Mouse (Mus musculus): ENCODE data around the gene Adam1a. TPM values are rescaled to one million over a fixed set of nuclear protein-coding genes. Genes with fewer than 3 reads are reported as not detected.
"Not testable (repeated sequence)": the region's sequence is repeated elsewhere in the genome, so short reads cannot be mapped to it uniquely, and the experiment has no call there.

Adam1a gene
- polyA plus RNA-seq, 1 experiment: 4.4 TPM

- no peak for TF ChIP-seq POLR2A (IDR thresholded peaks at IDR 0.05; ENCODE audit: borderline replicate concordance, extremely low read depth, low read depth, low read length)
- TF ChIP-seq CTCF (IDR thresholded peaks at IDR 0.05; ENCODE audit: insufficient read depth, low read length): no peak
- 83% methylated on average over 9 of the region's 9 CpGs for WGBS
- H3K4me3 ChIP-seq (replicated peaks; ENCODE audit: extremely low read depth, low read depth, low read length): no peak overlapping the region
- no peak for DNase-seq
- H3K4me1 ChIP-seq (ENCODE audit: control insufficient read depth, insufficient read depth, low read length): no peaks in the 10 kb centered on the region
These were observed 26.3 kb downstream of the Adam1a start for GRCm38 (mm10) chr5:121518983-121519382.

GRCm38 (mm10) chr5:121510009-121510408, 35.3 kb downstream of the Adam1a start:
- DNase-seq: no peak
- H3K4me1 ChIP-seq (ENCODE audit: control insufficient read depth, insufficient read depth, low read length): no peaks in the 10 kb centered on the region
- H3K4me3 ChIP-seq (replicated peaks; ENCODE audit: extremely low read depth, low read depth, low read length): no peak overlapping the region
- 69% methylated on average over 7 of the region's 7 CpGs for WGBS
- no peak for TF ChIP-seq CTCF (IDR thresholded peaks at IDR 0.05; ENCODE audit: insufficient read depth, low read length)
- no peak for TF ChIP-seq POLR2A (IDR thresholded peaks at IDR 0.05; ENCODE audit: borderline replicate concordance, extremely low read depth, low read depth, low read length)

GRCm38 (mm10) chr5:121506846-121507245, 38.4 kb downstream of the Adam1a start:
- no peak for TF ChIP-seq POLR2A (IDR thresholded peaks at IDR 0.05; ENCODE audit: borderline replicate concordance, extremely low read depth, low read depth, low read length)
- no peak for TF ChIP-seq CTCF (IDR thresholded peaks at IDR 0.05; ENCODE audit: insufficient read depth, low read length)
- Histone ChIP-seq H3K4me1 (ENCODE audit: control insufficient read depth, insufficient read depth, low read length) (no peaks in the 10 kb centered on the region), H3K4me3 (replicated peaks; ENCODE audit: extremely low read depth, low read depth, low read length) (no peak overlapping the region)
- DNase-seq: no peak
- 76% methylated on average over 1 of the region's 1 CpGs for WGBS

- no peaks in the 10 kb centered on the region for H3K4me1 ChIP-seq (ENCODE audit: control insufficient read depth, insufficient read depth, low read length)
- no peak for TF ChIP-seq CTCF (IDR thresholded peaks at IDR 0.05; ENCODE audit: insufficient read depth, low read length)
- TF ChIP-seq POLR2A (IDR thresholded peaks at IDR 0.05; ENCODE audit: borderline replicate concordance, extremely low read depth, low read depth, low read length): no peak
- DNase-seq: no peak
- no peak within 1 kb of the TSS for H3K4me3 ChIP-seq (replicated peaks; ENCODE audit: extremely low read depth, low read depth, low read length)
- WGBS: 75% methylated on average over 3 of the region's 3 CpGs
These were observed 42.1 kb downstream of the Adam1a start, which contains the start of gene Adam1b for GRCm38 (mm10) chr5:121503231-121503630. Gene Adam1b, minus strand, starts transcription at chr5:121503435.

GRCm38 (mm10) chr5:121501424-121501996, 43.8 kb downstream of the Adam1a start:
- 53% methylated on average over 12 of the region's 17 CpGs for WGBS
- H3K4me3 ChIP-seq (replicated peaks; ENCODE audit: extremely low read depth, low read depth, low read length); DNase-seq: not testable (repeated sequence)

GRCm38 (mm10) chr5:121500719-121501118, 44.6 kb downstream of the Adam1a start:
- Histone ChIP-seq H3K4me3 (replicated peaks; ENCODE audit: extremely low read depth, low read depth, low read length) (no peak overlapping the region), H3K4me1 (ENCODE audit: control insufficient read depth, insufficient read depth, low read length) (no peaks in the 10 kb centered on the region)
- 55% methylated on average over 7 of the region's 7 CpGs for WGBS
- TF ChIP-seq CTCF (IDR thresholded peaks at IDR 0.05; ENCODE audit: insufficient read depth, low read length) (no peak), POLR2A (IDR thresholded peaks at IDR 0.05; ENCODE audit: borderline replicate concordance, extremely low read depth, low read depth, low read length) (no peak)
- DNase-seq: no peak

More at GRCm38 (mm10) chr5:121501424-121501996, 43.8 kb downstream of the Adam1a start:
- H3K4me1 ChIP-seq (ENCODE audit: control insufficient read depth, insufficient read depth, low read length): not testable (repeated sequence)

- TF ChIP-seq POLR2A (IDR thresholded peaks at IDR 0.05; ENCODE audit: borderline replicate concordance, extremely low read depth, low read depth, low read length) (no peak), CTCF (IDR thresholded peaks at IDR 0.05; ENCODE audit: insufficient read depth, low read length) (no peak)
These were observed 52.0 kb downstream of the Adam1a start for GRCm38 (mm10) chr5:121493305-121493704.

GRCm38 (mm10) chr5:121484801-121485200, 60.5 kb downstream of the Adam1a start:
- TF ChIP-seq CTCF (IDR thresholded peaks at IDR 0.05; ENCODE audit: insufficient read depth, low read length) (no peak), POLR2A (IDR thresholded peaks at IDR 0.05; ENCODE audit: borderline replicate concordance, extremely low read depth, low read depth, low read length) (no peak)
- Histone ChIP-seq H3K4me3 (replicated peaks; ENCODE audit: extremely low read depth, low read depth, low read length) (no peak overlapping the region), H3K4me1 (ENCODE audit: control insufficient read depth, insufficient read depth, low read length) (no peaks in the 10 kb centered on the region)
- WGBS: 61% methylated on average over 5 of the region's 5 CpGs
- no peak for DNase-seq

More at GRCm38 (mm10) chr5:121493305-121493704, 52.0 kb downstream of the Adam1a start:
- Histone ChIP-seq H3K4me3 (replicated peaks; ENCODE audit: extremely low read depth, low read depth, low read length) (no peak overlapping the region), H3K4me1 (ENCODE audit: control insufficient read depth, insufficient read depth, low read length) (no peaks in the 10 kb centered on the region)
- no peak for DNase-seq
- WGBS: 63% methylated on average over 8 of the region's 8 CpGs

- DNase-seq: no peak
- H3K4me3 ChIP-seq (replicated peaks; ENCODE audit: extremely low read depth, low read depth, low read length): no peak overlapping the region
- H3K4me1 ChIP-seq (ENCODE audit: control insufficient read depth, insufficient read depth, low read length): no peaks in the 10 kb centered on the region
- no peak for TF ChIP-seq CTCF (IDR thresholded peaks at IDR 0.05; ENCODE audit: insufficient read depth, low read length)
- no peak for TF ChIP-seq POLR2A (IDR thresholded peaks at IDR 0.05; ENCODE audit: borderline replicate concordance, extremely low read depth, low read depth, low read length)
- WGBS: 32% methylated on average over 3 of the region's 3 CpGs
These were observed 67.6 kb downstream of the Adam1a start for GRCm38 (mm10) chr5:121477680-121478079.

- TF ChIP-seq POLR2A (IDR thresholded peaks at IDR 0.05; ENCODE audit: borderline replicate concordance, extremely low read depth, low read depth, low read length) (no peak), CTCF (IDR thresholded peaks at IDR 0.05; ENCODE audit: insufficient read depth, low read length) (no peak)
- Histone ChIP-seq H3K4me3 (replicated peaks; ENCODE audit: extremely low read depth, low read depth, low read length) (no peak overlapping the region), H3K4me1 (ENCODE audit: control insufficient read depth, insufficient read depth, low read length) (no peaks in the 10 kb centered on the region)
- no peak for DNase-seq
- 50% methylated on average over 1 of the region's 1 CpGs for WGBS
These were observed 69.2 kb downstream of the Adam1a start for GRCm38 (mm10) chr5:121476040-121476439.
